Mouse (Mus musculus): ENCODE results near the gene Smoc1.

- no peak for TF ChIP-seq CTCF (conservative IDR thresholded peaks at IDR 0.05; ENCODE audit: insufficient read depth, insufficient read length, low read depth, low read length)
- no peak for TF ChIP-seq POLR2A (IDR thresholded peaks at IDR 0.05; ENCODE audit: low read depth, low read length)
These were observed 80.9 kb downstream of the Smoc1 start for GRCm38 (mm10) chr12:81107278-81108100.
